Mouse (Mus musculus) layer of hippocampus, adult 2 months (tissue): ENCODE measurements around the gene 1700028P14Rik. TPM values are rescaled to one million over a fixed set of nuclear protein-coding genes. Genes with fewer than 3 reads are reported as not detected.
A peak's percentile ranks its signal among the peaks of the same experiment; 100 is the strongest.

Experiments used
- DNase-seq, 2 experiments: peaks; one replicate each; pipeline ENCODE4 v3.0.0; 2022; ENCODE audit warnings: low spot score in 2 of 2
- H3K27ac ChIP-seq: fragments of 200-600 bp; 2 replicates; pipeline ENCODE4 v1.8.1; 2022
- H3K4me3 ChIP-seq: fragments of 200-600 bp; 2 replicates; pipeline ENCODE4 v1.8.1; 2022; ENCODE audit warnings: mild to moderate bottlenecking
- CTCF ChIP-seq: fragments of 200-600 bp; conservative IDR thresholded peaks from 2 replicates; pipeline ENCODE4 v1.8.1; 2022; ENCODE audit warnings: antibody characterized with exemption, mild to moderate bottlenecking, moderate library complexity
- total RNA-seq, 2 experiments: library from RNA; stranded (reverse); gene quantifications; 2 replicates each; pipeline ENCODE4 v1.2.3; 2021

The 1700028P14Rik gene
- total RNA-seq, 2 experiments from 2014 or later, result 1.0 to 1.8 TPM

- DNase-seq, result peak; percentile 25 to 33
- Histone ChIP-seq H3K27ac (peak overlapping the region; percentile 19; the same call in 1 of the 2 replicates), H3K4me3 (no peak overlapping the region)
- no peak for TF ChIP-seq CTCF
These were observed 88.9 kb downstream of the 1700028P14Rik start for GRCm38 (mm10) chr19:23563693-23564092.

DNA sequence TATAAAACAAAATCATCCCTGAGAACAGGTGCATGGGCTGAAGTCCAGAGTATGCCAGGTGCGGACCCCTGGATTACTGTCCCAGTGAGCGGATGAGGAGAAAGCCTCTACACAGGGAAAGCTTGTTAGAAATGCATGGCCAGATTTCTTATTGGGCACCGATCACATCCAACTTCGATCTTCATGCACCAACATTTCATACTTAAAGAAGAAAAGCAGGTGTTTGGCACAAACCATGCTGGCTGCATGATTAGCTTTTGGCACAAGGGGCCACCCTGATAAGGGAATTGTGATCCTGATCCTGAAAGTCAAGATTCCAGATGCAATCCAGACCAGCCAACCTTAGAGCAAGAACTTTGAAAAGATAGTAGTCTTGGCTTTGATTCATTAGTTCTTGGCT, 90.0 kb downstream of the 1700028P14Rik start:
- H3K4me3 ChIP-seq, result no peak overlapping the region
- no peak overlapping the region for H3K27ac ChIP-seq
- DNase-seq, result no peak
- TF ChIP-seq CTCF, result no peak

- no peak overlapping the region for H3K27ac ChIP-seq
- no peak for DNase-seq
- TF ChIP-seq CTCF, result no peak
- H3K4me3 ChIP-seq, result no peak overlapping the region
These were observed 90.6 kb downstream of the 1700028P14Rik start for GRCm38 (mm10) chr19:23562061-23562460.

GRCm38 (mm10) chr19:23553450-23553849, 99.2 kb downstream of the 1700028P14Rik start:
- no peak overlapping the region for H3K27ac ChIP-seq
- no peak for TF ChIP-seq CTCF
- DNase-seq, result no peak
- no peak overlapping the region for H3K4me3 ChIP-seq

DNA sequence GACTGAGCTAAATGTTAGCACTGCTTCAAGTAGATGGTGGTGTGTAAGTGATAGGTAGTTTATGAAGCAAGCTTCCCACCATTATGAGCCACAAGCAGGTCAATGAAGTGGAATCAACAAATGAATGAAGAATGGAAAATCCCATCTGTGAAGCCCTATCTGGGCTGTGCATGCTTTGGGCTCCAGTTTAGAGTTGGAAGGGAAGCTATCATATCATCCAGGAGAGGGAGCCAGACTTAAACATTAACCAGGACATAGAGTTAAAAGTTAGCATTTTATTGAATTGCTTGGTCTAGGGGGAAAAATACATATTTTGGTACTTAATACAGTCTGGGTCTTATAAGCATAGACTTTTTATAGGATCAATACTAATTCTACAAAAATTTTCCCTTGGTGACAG, 107.0 kb downstream of the 1700028P14Rik start:
- Histone ChIP-seq H3K27ac (no peak overlapping the region), H3K4me3 (no peak overlapping the region)
- no peak for DNase-seq
- peak; percentile 83 for TF ChIP-seq CTCF

DNA sequence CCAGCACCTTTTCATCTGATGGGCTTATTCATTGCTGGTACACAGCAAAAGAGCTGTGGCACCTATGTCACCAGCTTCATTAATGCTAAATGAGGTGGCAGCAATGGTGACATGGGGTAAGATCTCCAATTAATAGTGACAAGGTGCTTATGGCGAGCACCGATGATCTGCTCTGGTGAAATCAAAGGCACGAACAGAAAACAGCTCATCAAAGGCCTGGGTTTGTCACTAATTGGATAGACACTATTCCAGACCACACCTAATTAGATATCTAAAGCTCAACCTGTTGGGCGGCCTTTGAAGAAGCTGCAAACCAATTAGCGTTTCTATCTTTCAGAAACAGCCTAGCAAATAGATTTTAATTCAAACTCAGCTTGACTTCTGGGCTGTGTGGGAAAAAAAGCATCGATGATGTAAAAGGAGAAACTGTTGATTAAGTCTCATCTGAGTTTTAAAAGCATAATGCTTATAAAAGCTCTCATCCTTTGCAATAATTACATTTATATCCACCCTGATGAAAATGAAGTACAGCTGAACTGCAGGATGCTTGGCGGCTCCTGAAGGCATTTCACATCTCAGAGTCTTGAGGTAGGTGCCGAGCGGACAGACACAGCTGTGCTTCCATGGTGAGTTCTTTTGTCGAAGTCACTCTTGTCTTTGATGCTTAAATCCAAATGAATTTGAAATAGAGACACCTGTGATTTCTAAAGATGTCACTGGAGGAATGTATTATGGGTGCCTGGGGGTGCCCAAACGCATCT, 109.2 kb downstream of the 1700028P14Rik start:
- TF ChIP-seq CTCF, result no peak
- no peak for DNase-seq
- Histone ChIP-seq H3K4me3 (no peak overlapping the region), H3K27ac (no peak overlapping the region)

- no peak for DNase-seq
- H3K4me3 ChIP-seq, result no peak overlapping the region
- no peak overlapping the region for H3K27ac ChIP-seq
- TF ChIP-seq CTCF, result no peak
These were observed 109.9 kb downstream of the 1700028P14Rik start for GRCm38 (mm10) chr19:23542759-23543158.

DNA sequence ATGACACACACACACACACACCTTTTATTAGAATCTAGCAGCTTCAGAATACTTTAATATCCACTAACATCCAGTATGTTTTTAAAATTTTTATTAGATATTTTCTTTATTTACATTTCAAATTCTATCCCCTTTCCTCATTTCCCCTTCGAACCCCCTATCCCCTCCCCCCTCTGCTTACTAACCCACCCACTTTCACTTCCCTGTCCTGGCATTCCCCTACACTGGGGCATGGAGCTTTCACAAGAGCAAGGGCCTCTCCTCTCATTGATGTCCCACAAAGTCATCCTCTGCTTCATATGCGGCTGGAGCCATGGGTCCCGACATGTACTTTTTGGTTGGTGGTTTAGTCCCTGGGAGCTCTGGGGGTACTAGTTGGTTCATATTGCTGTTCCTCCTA, 116.9 kb downstream of the 1700028P14Rik start:
- Histone ChIP-seq H3K27ac (no peak overlapping the region), H3K4me3 (no peak overlapping the region)
- no peak for TF ChIP-seq CTCF
- DNase-seq, result no peak

DNA sequence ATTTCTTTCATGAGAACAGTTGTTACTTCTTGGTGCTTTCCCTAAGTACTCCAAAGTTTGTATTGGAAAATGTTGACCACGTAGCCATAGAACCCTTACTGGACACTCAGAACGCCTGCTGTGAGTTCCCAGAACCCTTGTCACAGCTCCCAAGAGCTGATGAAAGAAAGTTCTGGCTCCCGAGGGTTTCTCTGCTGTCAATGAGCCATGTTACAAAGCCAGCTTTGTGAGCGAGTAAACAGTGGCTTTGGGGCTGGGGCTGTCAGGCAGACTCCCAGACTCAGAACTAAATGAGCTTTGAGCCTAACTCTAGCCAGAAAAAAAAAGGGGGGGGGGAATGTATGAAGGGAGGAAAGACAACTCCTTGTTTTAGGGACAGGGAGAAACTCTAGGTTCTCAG, 120.7 kb downstream of the 1700028P14Rik start:
- no peak for TF ChIP-seq CTCF
- DNase-seq, result peak; percentile 36 to 39

DNA sequence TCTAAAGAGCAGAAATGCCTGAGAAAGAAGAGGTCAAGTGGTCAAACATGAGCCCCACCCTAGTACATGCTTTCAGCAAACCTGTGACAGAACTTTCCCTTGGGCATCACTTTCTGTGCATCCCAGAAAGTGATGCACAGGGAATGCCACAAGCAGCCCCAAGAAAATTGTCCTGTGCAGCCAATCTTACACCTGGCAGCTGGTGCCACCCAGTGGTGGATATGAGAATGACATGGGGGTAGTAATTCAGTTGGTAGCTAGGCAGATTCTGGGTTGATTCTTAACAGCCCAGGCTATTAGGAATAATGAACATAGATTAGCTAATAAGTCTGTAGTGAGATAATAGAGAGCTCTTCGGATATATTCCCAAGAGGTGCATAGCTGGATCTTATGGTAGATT, 128.9 kb downstream of the 1700028P14Rik start:
- peak; percentile 99 for TF ChIP-seq CTCF
- Histone ChIP-seq H3K4me3 (no peak overlapping the region), H3K27ac (no peak overlapping the region)
- DNase-seq, result peak; percentile 73 to 86

More for the DNA sequence above, 120.7 kb downstream of the 1700028P14Rik start:
- Histone ChIP-seq H3K4me3 (no peak overlapping the region), H3K27ac (peak overlapping the region; percentile 76)

- Histone ChIP-seq H3K4me3 (no peak overlapping the region), H3K27ac (no peak overlapping the region)
- no peak for TF ChIP-seq CTCF
- no peak for DNase-seq
These were observed 130.8 kb downstream of the 1700028P14Rik start for GRCm38 (mm10) chr19:23521831-23522230.

- TF ChIP-seq CTCF, result no peak
- DNase-seq, result no peak
- no peak overlapping the region for H3K4me3 ChIP-seq
- peak overlapping the region; percentile 33; the same call in 1 of the 2 replicates for H3K27ac ChIP-seq
These were observed 131.5 kb downstream of the 1700028P14Rik start for GRCm38 (mm10) chr19:23521071-23521470.

DNA sequence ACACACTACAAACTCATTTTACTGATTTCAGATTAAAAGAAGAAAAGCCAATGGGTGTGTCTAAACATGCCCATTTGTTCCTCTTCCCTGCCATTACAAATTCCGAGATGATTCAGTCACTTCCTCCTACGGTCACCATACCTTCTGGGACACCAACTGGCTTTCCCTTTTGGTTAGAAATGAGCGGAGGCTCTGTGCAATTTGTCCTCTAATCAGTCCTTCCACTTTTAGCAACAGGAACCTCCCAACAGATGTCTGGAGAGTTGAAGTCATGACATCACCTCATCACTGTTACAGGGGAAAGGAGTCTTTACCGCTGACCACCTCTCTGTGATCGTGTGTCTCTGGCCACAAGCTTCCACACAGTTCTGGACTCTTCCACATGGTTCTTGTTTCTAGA, 132.0 kb downstream of the 1700028P14Rik start:
- Histone ChIP-seq H3K27ac (peak overlapping the region; percentile 33; the same call in 1 of the 2 replicates), H3K4me3 (no peak overlapping the region)
- no peak for TF ChIP-seq CTCF
- DNase-seq, result peak; percentile 68 to 71

GRCm38 (mm10) chr19:23518477-23518876, 134.1 kb downstream of the 1700028P14Rik start:
- no peak for TF ChIP-seq CTCF

More at GRCm38 (mm10) chr19:23518477-23518876, 134.1 kb downstream of the 1700028P14Rik start:
- peak overlapping the region; percentile 65 for H3K27ac ChIP-seq
- H3K4me3 ChIP-seq, result no peak overlapping the region
- no peak for DNase-seq
